Mouse (Mus musculus) cortical plate, adult 2 months (tissue): ENCODE results near the gene Fbxl13.

Source experiments
- CTCF ChIP-seq: fragments of 200-500 bp; IDR thresholded peaks from 2 replicates; pipeline ENCODE4 v1.5.1; 2011; ENCODE audit warnings: mild to moderate bottlenecking, control low read depth, low read length; ENCODE audit not compliant: insufficient read depth; ENCODE audit errors: extremely low read depth
- POLR2A ChIP-seq: fragments of 200-500 bp; IDR thresholded peaks from 2 replicates; pipeline ENCODE4 v1.6.1; 2011; ENCODE audit warnings: mild to moderate bottlenecking, low read length, control low read depth; ENCODE audit not compliant: insufficient read depth; ENCODE audit errors: extremely low read depth

DNA sequence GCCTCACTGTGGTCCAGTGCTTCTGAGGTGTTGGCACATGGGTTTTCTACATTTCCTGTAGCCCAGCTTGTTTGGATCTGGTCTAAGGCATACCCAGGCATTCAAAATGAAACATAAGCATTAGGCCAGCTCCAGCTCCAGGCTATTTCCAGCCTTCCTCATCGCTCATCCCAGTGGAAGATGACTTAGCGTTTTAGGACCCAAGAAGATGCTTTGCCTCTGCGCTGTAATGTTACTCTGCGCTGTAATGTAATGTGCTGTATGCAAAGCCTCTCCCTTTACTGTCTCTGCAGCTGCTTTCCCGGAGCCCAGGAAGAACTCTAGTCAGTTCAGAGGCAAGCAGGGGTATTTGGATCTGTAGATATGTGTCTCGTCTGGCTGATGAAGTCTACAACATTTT, 12.6 kb upstream of the Fbxl13 start:
- TF ChIP-seq CTCF (no peak), POLR2A (no peak)
